Mouse (Mus musculus): ENCODE measurements around the gene Rps21.

The Rps21 gene

GRCm38 (mm10) chr2:180257001-180257521, at the start of gene Rps21:
TSS of gene Rps21 (plus strand) at chr2:180257377.
- peak; percentile 96 for DNase-seq

- no peak for DNase-seq
Observed at GRCm38 (mm10) chr2:180207840-180208239, 49.3 kb upstream of the Rps21 start.

DNA sequence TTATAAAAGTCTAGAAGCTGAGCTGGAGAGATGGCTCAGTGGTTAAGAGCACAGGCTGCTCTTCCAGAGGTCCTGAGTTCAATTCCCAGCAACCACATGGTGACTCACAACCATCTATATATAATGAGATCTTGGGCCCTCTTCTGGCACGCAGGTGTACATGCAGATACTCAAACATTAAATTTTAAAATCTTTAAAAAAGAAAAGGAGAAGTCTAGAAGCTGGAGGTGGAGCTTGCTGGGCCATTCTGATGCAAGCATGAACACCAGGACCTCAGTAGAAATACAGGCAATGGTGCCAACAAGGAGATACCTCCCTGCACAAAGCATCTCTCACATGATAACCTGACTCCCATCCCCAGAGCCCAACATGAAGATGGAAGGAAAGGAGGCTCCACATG, 48.2 kb upstream of the Rps21 start:
- no peak for DNase-seq

DNA sequence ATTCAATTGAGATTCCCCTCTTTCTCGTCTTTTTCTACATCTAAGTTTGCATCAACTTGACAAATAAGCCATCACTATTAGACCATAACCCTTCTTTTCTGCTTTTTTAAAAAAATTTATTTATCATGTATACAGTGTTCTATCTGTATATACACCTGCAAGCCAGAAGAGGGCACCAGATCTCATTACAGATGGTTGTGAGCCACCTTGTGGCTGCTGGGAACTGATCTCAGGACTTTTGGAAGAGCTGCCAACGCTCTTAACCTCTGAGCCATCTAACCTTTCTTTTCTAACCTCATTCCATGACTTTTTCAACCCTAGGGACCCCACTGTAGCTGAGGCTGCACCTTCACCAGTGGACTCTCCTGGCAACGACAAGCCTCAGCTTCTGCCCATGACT, 44.9 kb upstream of the Rps21 start:
- no peak for DNase-seq

- no peak for DNase-seq
Observed at GRCm38 (mm10) chr2:180214352-180214978, 42.7 kb upstream of the Rps21 start.

DNA sequence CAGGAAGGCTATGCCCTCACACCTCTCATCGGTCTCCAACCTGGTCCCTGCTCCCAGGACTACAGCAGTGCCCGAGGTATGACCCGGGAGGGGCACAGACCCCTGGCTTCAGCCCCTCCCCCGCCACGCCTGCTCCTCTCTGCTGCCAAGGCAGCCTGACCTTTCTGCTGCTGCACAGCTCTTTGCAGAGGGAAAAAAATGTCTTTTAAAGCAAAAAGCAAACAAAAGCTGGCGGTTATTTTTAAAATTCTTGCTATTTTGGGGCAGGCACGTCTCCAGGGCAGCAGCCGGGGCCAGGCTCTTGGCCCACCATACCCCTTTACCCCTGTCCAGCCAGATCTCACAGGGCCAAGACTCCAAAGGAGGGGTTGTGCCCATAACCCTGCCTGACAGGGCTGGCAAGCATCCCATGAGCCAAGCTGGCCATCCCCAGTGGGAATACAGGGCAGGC, 42.1 kb upstream of the Rps21 start:
- DNase-seq: no peak

GRCm38 (mm10) chr2:180215951-180216350, 41.2 kb upstream of the Rps21 start:
- no peak for DNase-seq

DNA sequence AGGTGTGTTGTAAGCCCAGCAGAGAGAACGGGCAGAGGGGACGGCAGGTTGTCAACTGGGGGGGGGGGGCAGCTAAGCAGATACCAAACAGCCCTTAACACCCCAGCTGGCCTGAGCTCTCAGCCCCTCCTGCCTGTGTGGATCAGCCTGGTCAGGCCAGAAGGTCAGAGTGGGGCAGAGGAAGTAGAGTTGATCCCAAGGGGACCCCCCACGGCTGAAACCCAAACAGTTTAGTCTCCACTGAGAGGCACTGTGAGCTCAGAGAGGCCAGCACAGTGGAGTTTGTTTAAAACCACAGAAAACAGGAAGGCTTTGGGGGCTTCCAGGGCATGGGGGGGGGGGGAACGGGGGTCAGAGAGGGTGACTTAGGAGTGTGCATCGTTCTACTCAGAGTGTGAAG, 40.3 kb upstream of the Rps21 start:
- no peak for DNase-seq

DNA sequence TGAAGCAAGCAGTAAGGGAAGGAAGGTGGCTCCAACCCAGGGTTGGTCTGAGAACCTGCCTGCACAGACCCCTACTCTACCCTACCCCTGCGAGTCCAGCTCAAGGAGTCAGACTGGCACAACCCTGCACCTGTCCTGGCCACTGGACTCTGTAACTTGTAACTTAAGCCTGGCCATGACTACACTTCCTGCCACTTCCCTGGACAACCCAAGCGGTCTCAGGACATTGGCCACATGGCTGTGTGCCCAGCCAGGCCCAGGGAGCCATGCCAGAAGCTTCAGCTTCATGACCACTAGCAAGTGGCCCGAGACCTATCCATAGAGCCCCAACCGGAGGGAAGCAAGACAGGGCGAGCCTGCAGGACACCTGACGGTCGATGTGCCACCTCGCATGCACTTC, 39.6 kb upstream of the Rps21 start:
- DNase-seq: no peak

GRCm38 (mm10) chr2:180218241-180218640, 38.9 kb upstream of the Rps21 start:
- no peak for DNase-seq

GRCm38 (mm10) chr2:180218677-180219076, 38.5 kb upstream of the Rps21 start:
- DNase-seq: no peak

- no peak for DNase-seq
Observed at GRCm38 (mm10) chr2:180219145-180219943, 37.8 kb upstream of the Rps21 start.

DNA sequence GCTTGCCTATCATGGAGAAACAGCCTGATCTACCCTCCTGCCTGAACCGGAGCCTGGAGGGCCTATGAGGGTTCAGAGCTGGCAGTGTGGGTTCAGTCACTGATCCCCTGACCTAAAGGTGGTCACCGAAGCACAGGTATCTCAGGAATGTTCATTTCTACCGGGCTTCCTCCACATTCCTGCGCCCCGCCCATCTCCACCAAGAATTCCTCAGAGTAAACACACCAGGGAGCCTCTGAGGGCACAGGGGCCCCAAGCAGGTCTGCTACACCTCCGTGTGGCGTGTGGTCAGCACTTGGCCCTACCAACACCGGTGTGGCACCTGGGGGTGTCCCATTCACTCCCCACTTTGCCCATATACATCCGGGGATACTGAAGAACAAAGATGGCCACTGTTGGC, 37.0 kb upstream of the Rps21 start:
- DNase-seq: no peak

DNA sequence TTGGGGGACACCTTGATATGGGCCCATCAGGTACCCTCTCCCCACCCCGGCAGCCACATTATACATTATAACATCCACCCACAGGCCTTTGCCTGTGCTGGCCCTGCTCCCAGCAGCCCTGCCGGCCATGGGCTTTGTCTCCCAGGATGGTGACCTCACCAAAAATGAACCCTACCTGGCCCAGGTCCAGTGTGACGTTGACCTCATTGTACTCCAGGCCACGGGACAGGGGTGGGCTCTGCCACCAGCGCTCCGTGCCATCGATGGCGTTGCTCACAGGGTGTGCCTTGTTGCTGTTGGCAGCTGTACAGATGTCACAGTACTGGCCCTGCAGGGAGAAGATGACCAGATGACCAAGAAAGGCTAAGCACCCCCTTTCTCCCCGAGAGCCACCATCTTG, 36.1 kb upstream of the Rps21 start:
- DNase-seq: no peak

- no peak for DNase-seq
Observed at GRCm38 (mm10) chr2:180222250-180222649, 34.9 kb upstream of the Rps21 start.

- DNase-seq: no peak
Observed at GRCm38 (mm10) chr2:180224647-180225043, 32.5 kb upstream of the Rps21 start.

- DNase-seq: no peak
Observed at GRCm38 (mm10) chr2:180225044-180225761, 32.0 kb upstream of the Rps21 start.

- no peak for DNase-seq
Observed at GRCm38 (mm10) chr2:180225762-180226378, 31.3 kb upstream of the Rps21 start, which contains the start of gene Lama5. TSS of gene Lama5 (minus strand) at chr2:180225859.

- DNase-seq: no peak
Observed at GRCm38 (mm10) chr2:180227262-180228059, 29.7 kb upstream of the Rps21 start.

DNA sequence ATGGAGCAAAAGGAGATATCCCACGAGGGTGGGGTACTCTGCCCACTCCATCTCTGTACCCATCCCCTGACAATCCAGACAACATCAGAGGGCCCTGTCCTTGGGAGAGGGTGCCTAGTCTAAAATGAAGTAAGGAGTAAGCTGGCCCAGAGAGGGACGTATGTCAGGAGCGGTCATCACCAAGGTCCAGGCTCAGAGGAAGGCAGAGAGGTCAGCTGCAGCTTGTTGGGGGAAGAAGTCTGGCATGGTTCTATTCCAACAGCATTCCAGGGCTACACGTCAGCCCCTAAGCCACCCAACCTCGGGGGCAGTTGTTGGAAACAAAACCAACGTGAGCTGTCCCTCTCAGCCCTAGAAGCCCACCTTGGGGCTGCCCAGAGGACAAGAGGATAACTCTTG, 29.1 kb upstream of the Rps21 start:
- no peak for DNase-seq

DNA sequence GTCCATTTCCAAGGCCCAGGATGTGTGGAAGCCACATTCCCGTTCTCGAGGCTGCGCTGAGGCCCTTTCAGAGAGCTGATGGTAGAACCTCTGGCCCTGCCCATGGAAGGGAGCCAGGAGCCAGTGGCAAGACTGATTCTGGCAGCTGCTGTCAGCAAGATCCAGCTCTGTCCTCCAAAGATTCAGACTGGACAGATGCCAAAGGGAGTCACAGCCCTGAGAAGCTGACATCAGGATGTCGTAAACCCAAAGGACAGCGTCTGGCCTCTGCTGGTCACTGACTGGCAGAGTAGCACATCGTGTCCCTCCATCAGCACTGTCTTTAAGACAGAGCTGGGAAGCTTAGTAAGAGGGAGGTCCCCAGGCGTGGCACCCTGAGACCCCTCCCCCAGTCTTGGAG, 28.6 kb upstream of the Rps21 start:
- DNase-seq: no peak

GRCm38 (mm10) chr2:180229129-180229528, 28.0 kb upstream of the Rps21 start:
- DNase-seq: no peak
